Mouse (Mus musculus) telencephalon, adult 2 months (tissue): ENCODE data around the gene Boc.

ENCODE experiments used
- DNase-seq: peaks from one replicate; pipeline ENCODE4 v3.0.0-alpha.2; 2011; ENCODE audit warnings: low read depth, low spot score

Boc gene

GRCm38 (mm10) chr16:44558471-44559329 is at the start of gene Boc:
TSS of gene Boc (minus strand) at chr16:44558897.
- DNase-seq, result peak; percentile 54

- DNase-seq, result peak; percentile 54
Observed at GRCm38 (mm10) chr16:44606643-44607042, 47.9 kb upstream of the Boc start.

GRCm38 (mm10) chr16:44604021-44604616 is 45.4 kb upstream of the Boc start:
- no peak for DNase-seq

- no peak for DNase-seq
Observed at GRCm38 (mm10) chr16:44601999-44602794, 43.5 kb upstream of the Boc start.

GRCm38 (mm10) chr16:44601182-44601581 is 42.5 kb upstream of the Boc start:
- DNase-seq, result no peak

- DNase-seq, result no peak
Observed at GRCm38 (mm10) chr16:44597106-44597806, 38.6 kb upstream of the Boc start.

- no peak for DNase-seq
Observed at GRCm38 (mm10) chr16:44589506-44589905, 30.8 kb upstream of the Boc start.

- DNase-seq, result no peak
Observed at GRCm38 (mm10) chr16:44579421-44580024, 20.8 kb upstream of the Boc start.

GRCm38 (mm10) chr16:44578551-44578950 is 19.9 kb upstream of the Boc start:
- no peak for DNase-seq

GRCm38 (mm10) chr16:44568056-44568455 is 9.4 kb upstream of the Boc start:
- no peak for DNase-seq

GRCm38 (mm10) chr16:44565328-44566210 is 6.9 kb upstream of the Boc start:
- no peak for DNase-seq

- DNase-seq, result no peak
Observed at GRCm38 (mm10) chr16:44564359-44564758, 5.7 kb upstream of the Boc start.

GRCm38 (mm10) chr16:44562061-44562460 is 3.4 kb upstream of the Boc start:
- no peak for DNase-seq

GRCm38 (mm10) chr16:44560214-44560613 is 1.5 kb upstream of the Boc start:
- no peak for DNase-seq

GRCm38 (mm10) chr16:44559330-44559695 is 616 bp upstream of the Boc start:
- no peak for DNase-seq

- DNase-seq, result no peak
Observed at GRCm38 (mm10) chr16:44557661-44558470, 831 bp downstream of the Boc start.

- DNase-seq, result no peak
Observed at GRCm38 (mm10) chr16:44557084-44557483, 1.6 kb downstream of the Boc start.

- no peak for DNase-seq
Observed at GRCm38 (mm10) chr16:44555791-44556709, 2.6 kb downstream of the Boc start.
